Mouse (Mus musculus) layer of hippocampus, adult 18-20 months (tissue): ENCODE results near the gene Lrriq4. TPM values are rescaled to one million over a fixed set of nuclear protein-coding genes. Genes with fewer than 3 reads are reported as not detected.
A peak's percentile ranks its signal among the peaks of the same experiment; 100 is the strongest.

Experiments
- DNase-seq, 2 experiments: peaks; one replicate each; pipeline ENCODE4 v3.0.0; 2022; ENCODE audit warnings: low spot score in 2 of 2
- long read RNA-seq: library from polyadenylated mRNA; stranded (forward); transcript quantifications from one replicate; pipeline ENCODE4 v2.0.0, GENCODE M21; 2021
- total RNA-seq, 2 experiments: library from RNA; stranded (reverse); gene quantifications; 2 replicates each; pipeline ENCODE4 v1.2.3; 2021

Gene Lrriq4
- total RNA-seq = not detected
- long read RNA-seq = 0 reads

DNA sequence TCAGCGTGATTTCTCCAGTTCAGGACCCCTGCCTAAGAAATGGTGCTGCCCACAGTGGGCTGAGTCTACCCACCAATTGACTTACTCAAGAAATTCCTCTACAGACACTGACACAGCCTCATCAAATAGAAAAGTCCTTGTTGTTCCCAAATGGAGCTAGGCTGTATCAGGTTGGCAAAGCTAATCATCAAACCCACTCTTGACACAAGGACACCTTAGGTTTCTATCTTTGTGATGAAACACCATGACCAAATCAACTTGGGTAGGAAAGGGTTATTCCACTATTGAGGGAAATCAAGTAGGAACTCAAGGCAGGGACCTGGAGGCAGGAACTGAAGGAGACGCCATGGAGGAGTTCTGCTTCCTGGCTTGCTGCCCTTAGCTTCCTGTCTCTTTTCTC, at the start of gene Lrriq4:
Gene Lrriq4, plus strand, starts transcription at position 301 of the 400 bp plus-strand sequence.
- no peak for DNase-seq

DNA sequence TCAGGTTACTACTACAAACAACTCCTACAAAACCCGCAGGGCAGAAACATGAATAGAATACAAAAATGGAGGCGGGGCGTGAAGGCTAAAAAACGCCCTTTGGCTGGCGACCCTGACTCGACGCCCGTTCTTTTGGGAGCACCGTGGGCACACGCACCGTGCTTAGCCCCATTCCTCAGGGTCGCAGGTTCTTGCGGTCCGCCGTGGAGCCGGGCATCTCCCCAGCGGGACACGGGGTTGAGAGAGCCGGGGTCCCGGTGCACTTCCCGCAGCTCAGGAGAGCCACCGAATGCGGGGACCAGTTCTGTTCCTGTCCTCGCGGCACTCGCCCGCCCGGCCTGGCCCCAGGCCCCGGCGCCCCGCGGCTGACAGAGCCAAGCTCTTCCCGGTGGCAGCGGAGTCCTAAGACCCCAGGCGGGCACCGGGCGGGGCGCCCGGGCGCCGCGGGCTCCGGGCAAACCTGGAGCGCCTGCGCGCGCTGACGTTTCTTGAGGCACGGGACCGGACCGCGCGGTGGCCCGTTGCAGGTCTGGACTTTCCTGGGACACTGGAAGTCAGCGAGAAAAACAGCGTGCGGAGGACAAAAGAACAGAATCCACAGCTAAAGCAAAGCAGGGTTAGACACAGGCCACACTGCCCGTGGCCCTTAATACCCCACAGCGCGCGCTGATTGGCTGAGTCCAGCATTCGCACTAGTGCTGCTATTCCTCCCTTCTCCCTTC, 49.0 kb upstream of the Lrriq4 start:
- DNase-seq = peak in 1 of 2 experiments; percentile 38

DNA sequence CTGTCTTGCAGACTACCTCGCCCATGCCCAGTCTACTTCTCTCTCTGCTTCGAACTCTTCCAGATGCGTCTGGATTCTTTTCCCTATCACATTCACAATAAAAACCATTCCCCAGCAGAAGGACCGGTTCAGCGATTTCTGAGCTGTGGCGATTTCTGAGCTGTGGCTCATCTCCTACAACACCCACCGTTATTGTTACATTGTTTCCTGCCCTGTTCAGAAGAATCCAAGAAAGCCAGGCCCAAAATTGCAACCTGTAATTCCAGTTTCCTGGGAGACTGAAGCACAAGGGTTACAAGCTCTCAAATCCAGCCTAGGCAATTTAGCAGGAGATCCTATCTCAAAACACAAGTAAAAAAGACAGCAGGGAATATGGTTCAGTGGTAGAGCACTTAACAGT, 47.0 kb upstream of the Lrriq4 start:
- no peak for DNase-seq

DNA sequence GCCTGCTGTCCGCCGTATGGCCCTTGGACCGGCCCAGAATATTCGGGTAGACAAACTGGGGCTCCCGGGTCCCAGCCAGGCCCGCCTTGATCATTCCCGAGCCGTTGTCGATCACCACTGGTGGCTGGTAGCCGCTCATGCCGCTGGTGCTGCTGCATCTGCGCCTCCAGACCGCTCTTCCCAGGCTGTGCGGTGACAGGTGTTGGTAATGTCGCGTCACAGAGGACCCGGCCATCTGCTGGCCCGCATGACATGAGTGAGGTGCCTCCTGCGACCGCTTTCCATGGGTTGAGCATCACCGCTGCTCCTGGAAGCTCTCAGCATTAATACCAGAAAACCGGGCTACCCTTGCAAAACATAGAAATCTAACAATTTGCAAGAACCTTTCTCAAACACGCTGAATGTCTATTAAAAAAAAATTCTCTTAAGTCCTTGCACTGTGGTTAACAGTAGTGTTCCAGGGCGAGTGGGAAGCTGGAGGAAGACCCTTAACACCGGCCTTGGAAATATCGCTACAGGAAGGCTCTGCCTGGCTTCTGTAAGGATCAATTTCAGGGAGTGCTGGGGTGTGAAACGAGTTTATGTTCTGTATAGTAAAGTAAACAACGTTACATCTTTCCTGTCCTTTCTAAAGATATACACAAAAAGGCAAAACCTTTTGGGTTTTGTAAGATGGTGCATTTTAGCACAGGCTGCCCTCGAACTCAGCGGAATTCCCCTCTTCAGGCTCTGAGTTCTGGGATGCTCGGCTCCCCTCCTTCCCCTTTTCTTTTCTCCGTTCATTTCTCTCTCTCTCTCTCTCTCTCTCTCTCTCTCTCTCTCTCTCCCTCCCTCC, 44.4 kb upstream of the Lrriq4 start, which contains the start of gene Actrt3:
Gene Actrt3, minus strand, starts transcription at position 229 of the 835 bp plus-strand sequence.
- DNase-seq = peak; percentile 45 to 51

DNA sequence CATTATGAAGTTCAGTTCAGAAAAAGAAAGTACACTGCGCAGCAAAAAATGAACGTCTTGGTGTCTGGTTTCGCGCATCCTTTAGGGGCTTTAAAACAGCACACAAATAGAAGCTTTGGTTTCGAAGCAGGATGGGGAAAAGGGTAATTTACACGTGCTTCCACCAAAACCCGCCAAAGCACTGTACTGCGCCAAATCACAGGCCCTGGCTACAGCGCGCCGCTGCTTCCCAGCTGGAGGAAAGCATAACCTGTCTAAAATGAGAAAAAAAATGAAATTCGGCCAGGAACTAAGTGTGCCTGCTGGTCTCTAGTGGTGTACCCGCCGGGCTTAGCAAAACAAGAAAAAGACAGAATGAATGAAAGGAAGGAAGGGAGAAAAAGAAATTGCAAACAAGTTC, 43.6 kb upstream of the Lrriq4 start:
- DNase-seq = peak; percentile 31 to 58

DNA sequence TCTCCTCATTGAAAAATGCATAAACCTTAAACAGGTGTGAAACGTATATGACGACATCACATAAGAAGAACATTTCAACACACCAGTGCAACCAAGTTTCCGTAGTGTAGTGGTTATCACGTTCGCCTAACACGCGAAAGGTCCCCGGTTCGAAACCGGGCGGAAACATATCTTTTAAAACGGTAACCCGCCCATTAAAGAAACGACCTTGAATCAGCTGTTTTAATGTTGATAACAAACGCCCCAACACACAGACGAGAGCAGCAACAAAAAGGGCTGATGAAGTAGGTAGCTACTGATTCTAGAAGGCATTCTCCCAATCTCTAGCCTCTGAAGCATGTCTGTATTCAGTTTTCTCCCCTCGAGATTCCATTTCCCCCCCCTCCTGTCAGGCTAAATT, 43.1 kb upstream of the Lrriq4 start:
- peak; percentile 79 to 96 for DNase-seq

DNA sequence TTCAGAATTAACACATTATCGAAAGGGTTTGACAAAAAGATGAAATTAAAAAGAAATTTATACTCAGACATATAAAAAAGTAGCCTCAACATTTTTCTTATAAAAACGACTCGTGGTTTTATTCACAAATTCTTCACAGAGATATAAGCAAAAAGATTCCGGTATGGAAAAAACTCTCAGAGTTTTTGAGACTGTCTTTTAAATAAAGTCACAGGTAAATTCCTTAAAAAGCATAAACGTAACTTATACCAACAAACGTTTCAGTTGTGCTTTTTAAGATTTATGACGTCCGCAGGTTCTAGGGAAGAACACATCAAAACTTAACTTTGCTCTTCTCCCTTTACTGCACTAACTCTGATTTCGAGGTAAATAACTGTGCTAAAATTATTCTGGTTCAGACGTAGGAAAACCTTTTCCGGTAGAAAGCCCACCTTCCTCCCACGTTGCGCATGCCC, 42.7 kb upstream of the Lrriq4 start:
- DNase-seq = no peak

DNA sequence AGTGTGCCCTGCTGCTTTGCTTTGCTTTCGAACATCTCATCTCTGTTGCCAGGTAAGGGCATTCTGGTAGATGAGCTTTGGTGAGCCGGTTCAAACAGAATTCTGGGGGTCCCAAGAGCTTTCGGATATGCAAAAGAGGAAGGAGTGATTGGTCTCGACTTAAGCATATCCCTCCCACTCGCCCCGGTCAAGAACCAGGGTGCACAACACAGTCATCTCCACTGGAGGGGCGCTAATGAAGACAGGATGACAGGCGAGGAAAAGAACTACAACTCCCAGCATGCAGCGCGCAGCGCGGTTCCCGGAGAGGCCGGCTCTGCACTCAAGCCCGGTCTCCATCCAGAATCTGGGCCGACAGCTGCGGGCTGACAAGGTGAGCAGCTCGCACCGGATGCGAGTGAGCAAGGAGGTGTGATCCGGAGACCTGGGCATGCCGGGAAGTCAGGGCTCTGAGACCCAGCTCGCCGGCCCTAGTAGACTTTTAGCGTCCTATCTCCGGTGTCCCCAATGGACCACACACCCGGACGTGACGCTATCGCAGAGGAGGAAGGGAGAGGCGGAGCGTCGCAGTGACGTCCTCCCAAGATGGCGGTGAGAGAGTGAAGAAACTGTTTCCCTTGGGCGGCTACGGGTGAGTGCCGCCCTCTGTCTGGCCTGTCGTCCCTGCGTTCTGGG, 42.1 kb upstream of the Lrriq4 start, which contains the start of gene Mynn:
Gene Mynn, plus strand, starts transcription at position 1 of the 675 bp plus-strand sequence.
- DNase-seq = peak; percentile 97 to 99

DNA sequence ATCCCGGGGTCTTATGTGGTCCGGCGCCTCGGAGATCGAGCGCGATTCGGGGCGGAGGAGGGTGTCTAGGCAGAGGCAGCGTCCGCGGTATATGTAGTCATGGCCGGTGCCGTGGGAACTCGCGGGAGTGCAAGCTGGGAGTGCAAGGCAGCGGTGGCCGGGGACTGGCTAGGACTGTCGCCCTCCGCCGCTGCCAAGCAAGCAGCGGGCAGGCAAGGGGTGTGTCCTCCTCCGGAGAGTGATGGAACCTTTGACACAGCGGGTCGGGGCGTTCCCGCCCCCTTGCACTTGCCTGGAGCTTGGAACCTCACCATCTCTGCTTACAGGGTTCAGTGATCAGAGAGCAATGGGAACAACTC, 41.6 kb upstream of the Lrriq4 start:
- DNase-seq = no peak

DNA sequence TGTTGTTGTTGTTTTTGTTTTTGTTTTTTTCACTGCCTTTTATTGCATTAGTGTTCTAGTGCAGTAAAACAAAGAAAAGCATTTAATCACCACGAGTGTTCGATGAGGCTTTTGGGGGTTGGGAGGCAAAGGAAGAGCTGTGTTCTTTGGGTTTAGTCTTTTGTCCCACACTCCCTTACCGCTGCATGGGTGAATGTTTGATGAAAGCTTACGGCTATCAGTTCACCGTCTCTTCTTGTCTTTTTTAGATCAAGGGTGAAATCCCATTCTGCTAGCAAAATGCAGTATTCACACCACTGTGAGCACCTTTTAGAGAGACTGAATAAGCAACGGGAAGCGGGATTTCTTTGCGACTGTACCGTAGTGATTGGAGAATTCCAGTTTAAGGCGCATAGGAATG, 41.1 kb upstream of the Lrriq4 start:
- DNase-seq = no peak

DNA sequence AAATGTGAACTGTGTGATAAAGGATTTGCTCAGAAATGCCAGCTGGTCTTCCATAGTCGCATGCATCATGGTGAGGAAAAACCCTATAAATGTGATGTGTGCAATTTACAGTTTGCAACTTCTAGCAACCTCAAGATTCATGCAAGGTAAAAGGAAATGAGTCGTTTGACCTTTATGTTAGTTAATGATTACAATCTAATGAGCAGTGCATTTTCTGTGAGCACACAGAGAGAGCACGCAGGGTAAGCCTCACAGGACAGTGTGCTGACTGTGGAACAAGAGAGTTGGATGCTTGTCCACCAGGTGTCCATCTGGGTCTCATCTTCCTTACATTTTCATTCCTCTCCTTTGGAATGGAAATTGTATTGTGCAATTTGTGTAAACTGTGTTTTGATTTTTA, 35.3 kb upstream of the Lrriq4 start:
- DNase-seq = no peak

DNA sequence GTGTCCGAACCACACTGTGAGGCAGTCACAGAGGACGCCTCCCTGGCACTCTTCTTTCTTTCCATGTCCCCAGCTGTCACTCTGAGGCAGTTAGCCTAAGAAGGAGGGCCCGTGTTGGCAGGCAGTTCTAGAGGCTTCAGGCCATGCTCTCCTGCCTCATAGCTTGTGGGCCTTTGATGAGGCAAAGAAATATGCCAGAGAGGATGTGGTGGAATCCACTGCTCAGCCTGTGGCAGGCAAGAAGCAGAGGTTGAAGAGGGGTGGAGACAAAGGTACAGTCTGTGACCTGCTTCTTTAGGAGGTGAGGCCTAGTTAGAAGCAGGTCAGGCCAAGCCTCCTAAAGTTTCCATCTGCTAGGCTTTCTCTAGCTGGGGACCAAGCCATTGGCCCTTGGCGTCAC, 33.4 kb upstream of the Lrriq4 start:
- no peak for DNase-seq

DNA sequence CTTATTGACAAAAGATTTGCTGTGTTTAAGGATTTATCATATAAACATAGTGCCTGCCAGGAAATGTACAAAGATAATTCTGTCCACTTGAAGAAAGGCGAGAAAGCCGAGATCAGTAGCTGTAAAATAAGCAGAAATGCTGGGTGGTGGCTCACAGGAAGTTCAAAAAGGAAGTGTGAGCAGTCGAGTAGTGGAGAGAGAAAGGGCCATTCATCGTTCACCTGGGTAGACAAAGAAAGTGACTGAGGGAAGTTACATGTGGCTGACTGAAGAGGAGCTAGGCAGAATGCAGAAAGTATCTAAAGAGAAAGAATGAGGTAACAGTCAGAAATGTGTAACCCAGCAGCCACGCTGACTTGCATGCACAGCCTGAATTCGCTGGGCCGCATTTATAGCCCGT, 24.2 kb upstream of the Lrriq4 start:
- no peak for DNase-seq

DNA sequence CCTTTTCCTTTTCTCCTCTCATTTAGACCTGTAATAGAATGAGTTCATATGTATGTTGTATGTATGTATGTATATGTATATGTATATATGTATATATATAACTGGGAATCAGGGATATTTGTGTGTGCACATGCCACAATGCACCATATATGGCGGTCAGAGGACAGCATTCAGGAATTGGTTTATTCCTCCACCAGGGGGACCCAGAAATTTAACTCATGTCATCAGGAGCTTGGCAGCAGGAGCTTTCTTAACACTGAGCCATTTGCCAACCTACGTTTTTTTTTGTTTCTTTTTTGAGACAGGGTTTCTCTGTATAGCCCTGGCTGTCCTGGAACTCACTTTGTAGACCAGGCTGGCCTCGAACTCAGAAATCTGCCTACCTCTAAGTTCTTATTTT, 10.6 kb upstream of the Lrriq4 start:
- no peak for DNase-seq

DNA sequence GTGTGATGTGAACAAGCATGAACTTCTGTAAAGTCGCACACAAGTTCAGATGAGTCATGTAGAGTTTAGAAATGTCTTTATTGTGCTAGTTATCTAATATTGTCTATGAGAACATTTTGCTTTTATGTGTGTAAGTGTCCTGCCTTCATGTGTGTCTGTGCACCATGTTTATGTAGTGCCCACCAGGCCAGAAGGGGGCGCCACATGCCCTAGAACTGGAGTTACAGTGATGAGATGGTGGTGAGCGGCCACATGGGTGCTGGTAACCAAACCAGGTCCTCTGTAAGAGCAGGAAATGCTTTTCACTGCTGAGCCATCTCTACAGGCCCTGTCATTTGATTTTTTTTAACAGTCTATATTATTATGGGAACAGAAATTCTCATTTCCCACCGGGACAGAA, 8.7 kb upstream of the Lrriq4 start:
- no peak for DNase-seq

DNA sequence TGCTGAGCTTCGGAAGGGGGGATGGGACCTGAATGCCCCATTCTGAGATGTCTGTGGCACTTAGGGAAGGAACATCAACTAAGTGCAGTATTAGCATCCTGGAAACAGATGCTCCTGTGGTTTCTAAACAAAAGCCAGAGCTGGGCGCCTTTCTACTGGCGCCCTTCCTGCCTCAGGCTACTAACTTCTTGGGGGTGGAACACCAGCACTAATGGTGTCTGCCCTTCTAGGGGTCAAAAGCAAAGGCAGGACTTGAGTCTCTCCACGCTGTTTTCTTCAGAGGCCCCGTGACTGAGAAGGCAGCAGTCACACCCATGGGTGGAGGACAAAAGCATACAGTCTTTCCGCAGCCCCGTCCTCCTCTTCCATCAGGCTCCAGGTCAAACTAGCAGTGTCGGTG, 2.5 kb downstream of the Lrriq4 start:
- no peak for DNase-seq

DNA sequence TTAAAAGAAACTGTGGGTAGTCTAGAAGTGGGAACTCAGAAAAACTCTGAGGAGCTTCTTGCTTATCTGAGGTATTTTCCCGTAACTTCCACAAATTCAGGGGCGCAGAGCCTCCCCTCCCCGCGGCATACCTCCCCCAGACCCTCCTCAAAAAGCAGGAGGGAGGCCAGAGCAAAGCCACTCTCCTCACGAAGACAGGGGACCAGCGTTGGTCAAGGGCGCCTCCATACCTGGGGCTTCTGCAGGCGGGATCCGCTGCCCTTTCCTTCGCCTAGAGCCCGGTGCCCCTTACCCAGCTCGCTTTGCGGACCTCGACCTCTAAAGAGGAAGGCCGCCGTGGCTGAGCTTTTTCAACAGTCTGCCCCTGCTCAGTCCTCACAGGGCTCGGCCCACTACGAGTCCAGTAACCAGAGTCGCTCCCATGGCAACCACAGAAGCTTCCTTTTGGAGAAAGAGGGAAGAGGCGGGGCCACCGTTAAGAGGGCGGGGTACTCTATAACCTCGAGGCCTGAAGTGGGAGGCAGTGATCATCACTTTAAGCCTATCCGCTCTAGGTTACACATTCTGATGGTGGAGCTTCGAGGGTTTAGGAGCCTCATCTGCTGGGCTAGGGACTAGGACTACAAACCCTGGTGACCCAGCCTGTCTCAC, 3.3 kb downstream of the Lrriq4 start, which contains the start of gene Lrrc34:
Gene Lrrc34, minus strand, starts transcription at position 430 of the 651 bp plus-strand sequence.
- no peak for DNase-seq

DNA sequence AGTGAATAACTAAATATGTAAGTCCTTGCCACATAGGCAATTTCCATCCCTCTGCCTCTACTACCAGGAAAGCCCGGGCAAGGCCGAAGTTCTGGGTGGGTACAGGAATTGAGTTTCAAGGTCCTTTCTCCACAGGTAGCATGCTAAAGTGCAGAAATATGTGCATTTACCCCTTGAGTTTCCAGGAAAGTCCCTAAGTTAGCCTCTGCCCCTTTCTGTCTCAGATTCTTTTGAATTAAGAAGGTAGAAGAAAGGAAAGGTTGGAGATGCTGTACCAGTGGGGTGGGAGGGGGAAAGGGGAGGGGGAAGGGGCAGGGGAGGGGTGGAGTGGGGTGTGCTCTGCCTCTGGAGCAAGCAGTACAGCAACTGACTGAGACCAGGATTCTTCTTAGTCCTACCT, 4.2 kb downstream of the Lrriq4 start:
- DNase-seq = no peak

DNA sequence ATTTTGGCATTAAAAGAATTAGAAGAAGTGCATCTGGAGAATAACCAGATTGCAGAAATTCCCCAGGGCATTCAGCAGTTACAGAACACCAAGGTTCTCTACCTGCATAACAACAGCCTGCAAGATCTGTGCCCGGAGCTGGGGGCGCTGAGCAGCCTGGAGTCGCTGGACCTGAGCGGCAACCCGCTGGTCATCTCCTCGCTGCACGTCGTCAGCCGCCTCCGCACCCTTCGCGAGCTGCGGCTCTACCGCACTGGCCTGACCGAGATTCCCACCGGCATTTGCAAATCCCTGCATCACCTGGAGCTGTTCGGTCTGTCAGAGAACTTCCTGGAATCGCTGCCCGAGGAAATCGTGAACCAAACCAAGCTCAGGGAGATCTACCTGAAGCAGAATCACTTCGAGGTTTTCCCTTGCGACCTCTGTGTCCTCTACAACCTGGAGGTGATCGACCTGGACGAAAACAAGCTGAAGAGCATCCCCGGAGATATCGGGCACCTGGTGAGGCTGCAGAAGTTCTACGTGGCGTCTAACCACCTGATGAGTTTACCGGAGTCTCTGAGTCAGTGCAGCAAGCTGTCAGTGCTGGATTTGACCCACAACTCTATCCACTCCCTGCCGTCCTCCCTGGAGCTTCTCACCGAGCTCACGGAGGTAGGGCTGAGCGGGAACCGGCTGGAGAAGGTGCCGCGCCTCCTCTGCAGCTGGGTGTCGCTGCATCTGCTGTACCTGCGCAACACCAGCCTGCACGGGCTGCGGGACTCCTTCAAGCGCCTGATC, 5.9 kb downstream of the Lrriq4 start:
- DNase-seq = no peak

DNA sequence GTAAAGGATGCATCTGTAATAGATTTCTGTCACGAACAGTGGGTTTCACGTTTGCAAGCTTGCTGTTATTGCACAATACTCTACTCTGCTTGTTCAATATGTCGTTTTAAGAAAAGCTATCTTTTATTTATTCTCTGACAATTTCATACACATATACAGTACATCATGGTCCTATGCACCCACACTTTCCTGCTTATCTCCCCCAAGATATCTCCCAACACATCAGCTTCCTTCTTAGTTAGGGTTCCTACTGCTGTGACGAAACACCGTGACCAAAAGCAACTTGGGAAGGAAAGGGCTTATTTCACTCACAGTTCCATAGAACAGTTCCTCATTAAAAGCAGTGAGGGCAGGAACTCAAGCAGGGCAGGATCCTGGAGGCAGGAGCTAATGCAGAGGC, 11.6 kb downstream of the Lrriq4 start:
- no peak for DNase-seq
